Mouse (Mus musculus) hindbrain, embryonic 16.5 days (tissue): ENCODE results near the gene 1700017B05Rik. TPM values are rescaled to one million over a fixed set of nuclear protein-coding genes. Genes with fewer than 3 reads are reported as not detected.
"Not testable (repeated sequence)": the region's sequence is repeated elsewhere in the genome, so short reads cannot be mapped to it uniquely, and the experiment has no call there.

Source experiments
- ATAC-seq: fragments of 200-750 bp; cut with Nextera tagmentation; 2 replicates; pipeline ENCODE4 v1.8.0; 2017; ENCODE audit warnings: moderate TSS enrichment, moderate library complexity
- H3K27ac ChIP-seq: fragments of 300-500 bp; sonication (generic); 2 replicates; pipeline ENCODE4 v1.5.1; 2014; ENCODE audit warnings: low read depth, mild to moderate bottlenecking, control low read depth, low read length, moderate library complexity
- H3K27me3 ChIP-seq: fragments of 300-500 bp; sonication (generic); replicated peaks from 2 replicates; pipeline ENCODE4 v1.6.1; 2014; ENCODE audit warnings: low read length; ENCODE audit not compliant: control insufficient read depth, insufficient read depth
- H3K36me3 ChIP-seq: fragments of 300-500 bp; sonication (generic); 2 replicates; pipeline ENCODE4 v1.6.1; 2014; ENCODE audit warnings: mild to moderate bottlenecking, low read length, moderate library complexity, mixed read lengths; ENCODE audit not compliant: control insufficient read depth, insufficient read depth
- H3K4me1 ChIP-seq: fragments of 300-500 bp; sonication (generic); 2 replicates; pipeline ENCODE4 v1.6.1; 2014; ENCODE audit warnings: low read depth, low read length; ENCODE audit not compliant: control insufficient read depth, insufficient read depth
- H3K4me2 ChIP-seq: fragments of 300-500 bp; sonication (generic); 2 replicates; pipeline ENCODE4 v1.6.1; 2014; ENCODE audit warnings: mild to moderate bottlenecking, low read length, control low read depth, moderate library complexity
- H3K4me3 ChIP-seq: fragments of 300-500 bp; sonication (generic); 2 replicates; pipeline ENCODE4 v1.5.1; 2014; ENCODE audit warnings: mild to moderate bottlenecking, low read length, control low read depth, moderate library complexity
- H3K9ac ChIP-seq: fragments of 300-500 bp; sonication (generic); 2 replicates; pipeline ENCODE4 v1.6.1; 2014; ENCODE audit warnings: low read depth, mild to moderate bottlenecking, control low read depth, low read length, moderate library complexity
- H3K9me3 ChIP-seq: fragments of 300-500 bp; sonication (generic); 2 replicates; pipeline ENCODE4 v1.6.1; 2014; ENCODE audit warnings: mild to moderate bottlenecking, low read length, moderate library complexity; ENCODE audit not compliant: control insufficient read depth
- WGBS: fragments of 180-500 bp; shearing (Covaris S2); extraction: QIAGEN DNeasy Blood & Tissue Kit; methylation state at CpG from one replicate; pipeline ENCODE4 v1.1.7; 2014; 5-methylcytosine and 5-hydroxymethylcytosine counted together
- polyA plus RNA-seq: library from polyadenylated mRNA; unstranded; fragments of >200 nt; fragmentation: Nextera tagmentation; extraction: Ambion mirVana; gene quantifications from 2 replicates; pipeline ENCODE4 v1.2.1, GENCODE M21; 2015

1700017B05Rik gene
- polyA plus RNA-seq = 3.9 and 5.4 TPM in 2 replicates

- ATAC-seq = peak; percentile 66
- Histone ChIP-seq H3K4me3 (peak within 1 kb of the TSS; percentile 60), H3K4me1 (peaks cover 15% of the 10 kb centered on the region), H3K9ac (peak within 1 kb of the TSS; percentile 71), H3K9me3 (no peaks in the 10 kb centered on the region), H3K4me2 (peak within 1 kb of the TSS; percentile 67), H3K36me3 (no peaks in the 10 kb centered on the region), H3K27me3 (0 out of 2 replicates have a peak, but pooled peaks cover 3% of the 10 kb centered on the region), H3K27ac (peak within 1 kb of the TSS; percentile 40; the same call in 1 of the 2 replicates)
- WGBS = under 1% methylated on average over 38 of the region's 87 CpGs
These were observed at the start of gene 1700017B05Rik for GRCm38 (mm10) chr9:57261913-57262794. Gene 1700017B05Rik (minus strand): TSS chr9:57262612.

- Histone ChIP-seq H3K27me3 (no peaks in the 10 kb centered on the region), H3K4me2 (no peak overlapping the region), H3K4me3 (no peak overlapping the region), H3K9ac (no peak overlapping the region), H3K27ac (no peak overlapping the region), H3K36me3 (no peaks in the 10 kb centered on the region), H3K9me3 (no peaks in the 10 kb centered on the region), H3K4me1 (no peaks in the 10 kb centered on the region)
- WGBS = 94% methylated on average over 2 of the region's 2 CpGs
- no peak for ATAC-seq
These were observed 48.5 kb upstream of the 1700017B05Rik start for GRCm38 (mm10) chr9:57310895-57311294.

GRCm38 (mm10) chr9:57309353-57309752, 46.9 kb upstream of the 1700017B05Rik start:
- H3K4me2 ChIP-seq = no peak overlapping the region
- ATAC-seq = no peak
- H3K4me3 ChIP-seq = no peak overlapping the region
- no peaks in the 10 kb centered on the region for H3K36me3 ChIP-seq
- no peak overlapping the region for H3K9ac ChIP-seq
- no peaks in the 10 kb centered on the region for H3K9me3 ChIP-seq
- no peaks in the 10 kb centered on the region for H3K27me3 ChIP-seq
- WGBS = 94% methylated on average over 4 of the region's 4 CpGs
- H3K4me1 ChIP-seq = no peaks in the 10 kb centered on the region
- no peak overlapping the region for H3K27ac ChIP-seq

GRCm38 (mm10) chr9:57307456-57307855, 45.0 kb upstream of the 1700017B05Rik start:
- H3K9ac ChIP-seq = no peak overlapping the region
- 87% methylated on average over 4 of the region's 4 CpGs for WGBS
- H3K27me3 ChIP-seq = no peaks in the 10 kb centered on the region
- H3K4me2 ChIP-seq = no peak overlapping the region
- no peaks in the 10 kb centered on the region for H3K9me3 ChIP-seq
- no peak for ATAC-seq
- no peaks in the 10 kb centered on the region for H3K4me1 ChIP-seq
- H3K27ac ChIP-seq = no peak overlapping the region
- H3K36me3 ChIP-seq = no peaks in the 10 kb centered on the region
- H3K4me3 ChIP-seq = no peak overlapping the region

- not testable (repeated sequence) for H3K27ac ChIP-seq, H3K4me3 ChIP-seq, H3K27me3 ChIP-seq, ATAC-seq, H3K36me3 ChIP-seq, H3K4me1 ChIP-seq, H3K9ac ChIP-seq, H3K4me2 ChIP-seq, H3K9me3 ChIP-seq
- 93% methylated on average over 4 of the region's 4 CpGs for WGBS
These were observed 42.3 kb upstream of the 1700017B05Rik start for GRCm38 (mm10) chr9:57304716-57305115.

GRCm38 (mm10) chr9:57304251-57304650, 41.8 kb upstream of the 1700017B05Rik start:
- H3K9me3 ChIP-seq = no peaks in the 10 kb centered on the region
- no peak for ATAC-seq
- H3K27me3 ChIP-seq = no peaks in the 10 kb centered on the region
- H3K9ac ChIP-seq = no peak overlapping the region
- no peak overlapping the region for H3K4me3 ChIP-seq
- H3K27ac ChIP-seq = no peak overlapping the region
- no peak overlapping the region for H3K4me2 ChIP-seq
- H3K36me3 ChIP-seq = no peaks in the 10 kb centered on the region
- WGBS = 95% methylated on average over 2 of the region's 2 CpGs
- H3K4me1 ChIP-seq = no peaks in the 10 kb centered on the region

GRCm38 (mm10) chr9:57303356-57303755, 40.9 kb upstream of the 1700017B05Rik start:
- no peaks in the 10 kb centered on the region for H3K36me3 ChIP-seq
- no peaks in the 10 kb centered on the region for H3K9me3 ChIP-seq
- WGBS = 100% methylated on average over 1 of the region's 1 CpGs
- no peak overlapping the region for H3K4me3 ChIP-seq
- no peak overlapping the region for H3K27ac ChIP-seq
- ATAC-seq = no peak
- H3K27me3 ChIP-seq = no peaks in the 10 kb centered on the region
- no peaks in the 10 kb centered on the region for H3K4me1 ChIP-seq
- H3K4me2 ChIP-seq = no peak overlapping the region
- no peak overlapping the region for H3K9ac ChIP-seq

GRCm38 (mm10) chr9:57300825-57301224, 38.4 kb upstream of the 1700017B05Rik start:
- WGBS = 86% methylated on average over 2 of the region's 2 CpGs
- Histone ChIP-seq H3K4me3 (no peak overlapping the region), H3K9me3 (no peaks in the 10 kb centered on the region), H3K27me3 (no peaks in the 10 kb centered on the region), H3K27ac (no peak overlapping the region), H3K4me1 (no peaks in the 10 kb centered on the region), H3K4me2 (no peak overlapping the region), H3K9ac (no peak overlapping the region), H3K36me3 (no peaks in the 10 kb centered on the region)
- ATAC-seq = no peak

- no peak for ATAC-seq
- Histone ChIP-seq H3K4me2 (no peak overlapping the region), H3K9me3 (no peaks in the 10 kb centered on the region), H3K9ac (no peak overlapping the region), H3K36me3 (no peaks in the 10 kb centered on the region), H3K4me1 (no peaks in the 10 kb centered on the region), H3K27ac (no peak overlapping the region), H3K4me3 (no peak overlapping the region), H3K27me3 (no peaks in the 10 kb centered on the region)
- WGBS = 84% methylated on average over 6 of the region's 6 CpGs
These were observed 37.5 kb upstream of the 1700017B05Rik start for GRCm38 (mm10) chr9:57299790-57300477.
